Mouse (Mus musculus) lung, postnatal 14 days (tissue): ENCODE measurements at regions not wholly inside any gene's neighbourhood (a gene's known extent, or its start where the extent isn't known, plus 50 kb on each side); places are given as distances from the start of the nearest gene placed in this dataset.

ENCODE experiments used
- DNase-seq: peaks from one replicate; pipeline ENCODE4 v3.0.0; 2021

DNA sequence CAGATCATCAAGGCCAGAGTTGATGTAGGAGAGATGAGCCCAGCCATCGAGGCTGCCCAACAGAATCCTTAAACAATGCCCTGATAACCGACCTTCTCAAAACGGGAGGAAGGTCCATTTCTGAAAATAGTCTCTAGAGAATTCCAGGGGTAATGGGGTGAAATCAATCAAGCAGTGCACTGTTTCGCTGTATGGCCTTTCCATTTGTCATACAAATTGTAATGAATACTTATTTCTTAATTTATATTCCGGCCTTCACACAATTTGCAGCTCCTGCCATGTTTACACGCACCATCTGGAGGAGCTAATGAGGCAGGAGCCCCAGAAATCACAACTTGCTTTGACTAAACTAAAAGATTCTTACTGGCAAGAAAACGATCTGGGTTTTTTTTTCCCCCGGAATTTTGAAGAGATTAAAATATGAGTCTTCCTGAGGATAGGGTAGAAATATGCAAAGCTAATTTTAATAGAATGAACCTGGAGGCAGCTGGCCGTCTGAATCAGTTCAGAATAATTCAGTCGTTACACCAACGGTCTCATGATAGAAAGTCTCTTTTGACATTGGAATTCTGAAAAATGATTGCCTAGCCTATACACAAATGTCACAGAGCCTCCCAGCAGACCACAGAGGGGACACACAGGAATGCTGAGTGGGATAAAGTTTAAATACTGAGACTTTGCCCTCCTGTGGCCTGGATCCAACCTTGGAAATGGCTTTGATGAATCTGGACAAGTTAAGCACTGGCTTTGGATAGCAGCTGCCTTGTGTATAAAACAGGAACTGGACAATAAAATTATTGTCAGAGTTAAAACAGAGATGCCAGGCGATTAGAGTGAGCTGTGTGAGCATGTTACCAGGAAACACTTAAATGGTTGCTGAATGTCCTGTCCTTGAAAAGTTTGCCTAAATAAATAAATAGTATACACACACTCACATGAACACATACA lies 115.0 kb upstream of the Frem1 start:
- peak; percentile 22 for DNase-seq

DNA sequence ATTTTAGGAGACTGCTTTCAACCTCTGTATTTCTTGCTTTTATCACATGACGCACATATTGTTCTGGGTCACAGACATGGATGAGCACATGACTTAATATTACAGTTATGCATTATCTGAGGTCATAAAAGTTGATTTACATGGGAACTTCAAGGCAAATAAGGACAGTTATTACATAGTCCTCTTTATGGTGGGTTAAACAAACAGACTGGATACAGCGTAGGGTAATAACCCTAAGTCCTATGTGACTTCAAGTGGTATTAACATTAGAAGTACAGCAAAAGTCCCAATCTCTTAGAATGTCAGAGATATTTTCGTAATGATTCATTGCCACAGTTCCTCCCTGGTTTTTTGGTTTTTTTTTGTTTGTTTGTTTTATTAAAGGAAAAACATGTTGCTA lies 94.6 kb upstream of the Frem1 start:
- no peak for DNase-seq

DNA sequence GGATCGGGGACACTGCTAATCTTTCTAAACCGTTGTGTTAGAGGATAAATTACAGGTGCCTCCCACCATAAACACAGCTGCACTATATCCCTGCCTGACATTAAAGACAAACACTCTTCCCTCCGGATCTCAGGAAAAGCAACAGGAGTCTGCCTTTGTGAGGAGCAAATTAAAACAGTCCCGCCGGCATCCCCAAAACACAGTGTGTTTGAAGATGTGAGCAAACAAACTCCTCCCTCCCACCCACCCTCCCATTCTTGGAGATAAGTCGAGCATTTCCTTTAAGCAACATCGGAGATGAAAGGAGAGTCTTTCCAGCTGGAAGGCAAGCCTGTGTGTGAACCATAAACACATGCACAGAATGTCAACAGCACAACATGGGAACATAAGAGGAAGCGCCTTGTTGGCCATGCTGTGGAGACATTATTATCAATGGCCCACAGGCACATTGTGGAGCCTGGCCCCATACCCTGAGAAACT lies 93.6 kb upstream of the Frem1 start:
- DNase-seq = no peak

DNA sequence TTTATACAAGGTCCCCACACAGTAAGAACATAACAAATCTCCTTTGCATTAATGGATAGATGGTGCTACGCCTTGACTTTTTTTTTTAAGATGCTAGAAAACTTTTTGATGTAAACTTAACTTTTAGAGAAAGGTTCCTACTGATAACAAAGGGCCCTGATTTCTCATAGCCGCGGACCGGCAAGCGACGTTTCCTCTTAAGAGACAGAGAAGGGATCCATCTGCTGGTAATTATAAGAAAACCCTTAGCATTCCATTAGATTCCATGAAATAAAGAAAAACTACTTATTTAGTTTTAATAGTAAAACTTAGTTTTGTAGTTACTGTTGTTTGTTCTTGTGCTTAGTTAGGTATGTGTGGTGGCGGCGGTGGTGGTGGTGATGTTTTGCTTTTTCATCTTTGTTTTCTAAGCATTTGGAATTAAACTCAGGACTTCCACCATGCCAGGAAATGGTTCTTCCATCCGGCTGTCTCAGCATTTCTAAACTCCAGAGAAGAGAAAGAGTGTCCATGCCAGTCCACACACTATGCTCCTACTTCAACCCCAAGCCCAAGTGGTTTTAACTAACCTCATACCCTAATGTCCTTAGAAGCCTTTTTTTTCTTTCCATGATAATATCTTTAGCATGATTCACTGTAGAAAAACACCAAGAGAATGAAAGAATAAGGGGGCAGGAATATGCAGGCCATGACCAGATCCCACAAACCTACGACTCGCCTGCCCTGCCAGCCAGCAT lies 92.8 kb upstream of the Frem1 start:
- no peak for DNase-seq

DNA sequence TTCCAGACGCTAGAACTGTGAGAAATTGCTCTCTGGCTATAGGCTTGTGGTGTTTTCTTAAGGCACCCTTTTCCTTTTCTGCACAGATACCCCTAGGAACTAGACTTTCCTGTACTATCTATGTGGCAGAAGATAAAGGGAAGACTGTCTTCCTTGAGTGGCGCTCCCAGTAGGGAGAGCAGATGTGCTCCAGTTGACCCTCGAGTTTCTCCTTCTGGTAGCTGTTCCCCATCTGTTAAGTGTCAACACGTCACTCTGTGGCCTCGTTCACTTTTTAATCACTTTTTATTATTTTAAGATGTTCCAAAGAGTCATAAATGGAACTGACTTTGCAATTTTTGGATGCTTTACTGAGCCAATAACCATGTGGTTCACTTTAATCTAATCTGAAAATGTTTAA lies 89.6 kb upstream of the Frem1 start:
- no peak for DNase-seq

DNA sequence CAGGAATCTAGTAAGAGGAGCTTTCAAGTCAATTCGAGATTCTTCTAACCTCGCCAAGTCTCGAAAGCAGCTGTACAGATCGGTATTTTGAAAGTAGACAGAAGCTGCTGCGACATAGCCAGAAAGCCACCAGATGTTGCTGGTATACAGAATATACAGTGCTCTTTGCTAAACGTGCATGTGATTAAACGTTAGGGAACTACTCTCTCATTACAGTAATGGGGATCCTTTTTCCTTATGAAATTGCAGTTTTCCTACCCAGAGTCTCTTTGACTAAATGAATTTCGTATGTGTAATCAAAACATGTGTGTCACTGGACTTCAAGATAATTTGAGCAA lies 70.5 kb upstream of the Frem1 start:
- no peak for DNase-seq

DNA sequence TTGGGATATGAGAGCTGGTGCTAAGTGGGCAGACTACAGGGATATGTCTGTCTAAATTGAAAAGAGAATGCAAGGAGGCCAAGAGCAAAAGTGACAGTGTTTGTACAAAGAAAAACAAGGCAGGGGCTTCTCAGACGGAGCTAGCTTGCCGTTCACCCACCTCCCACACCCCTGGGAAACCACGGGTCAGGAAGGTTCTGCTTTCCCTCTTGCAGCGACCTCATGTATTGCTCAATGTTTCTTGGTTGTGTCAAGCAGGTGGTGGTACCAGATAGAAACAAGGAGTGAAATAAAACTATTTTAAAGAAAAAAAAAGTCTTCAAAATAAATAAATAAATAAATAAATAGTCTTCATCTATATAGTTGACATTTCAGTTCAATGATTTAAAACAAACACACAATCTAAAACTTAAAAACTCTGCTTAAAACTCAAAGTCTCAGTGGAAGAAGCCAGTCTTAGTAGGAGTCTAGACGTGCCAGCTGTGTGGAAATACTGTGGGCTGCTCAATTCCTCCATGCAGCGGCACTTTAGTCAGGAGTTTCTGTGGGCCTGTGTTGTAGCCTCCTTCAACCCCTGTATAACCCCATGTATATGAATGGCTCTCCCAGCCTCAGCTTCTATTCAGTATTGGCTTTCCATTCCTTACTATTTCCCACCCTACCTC lies 70.0 kb upstream of the Frem1 start:
- no peak for DNase-seq

DNA sequence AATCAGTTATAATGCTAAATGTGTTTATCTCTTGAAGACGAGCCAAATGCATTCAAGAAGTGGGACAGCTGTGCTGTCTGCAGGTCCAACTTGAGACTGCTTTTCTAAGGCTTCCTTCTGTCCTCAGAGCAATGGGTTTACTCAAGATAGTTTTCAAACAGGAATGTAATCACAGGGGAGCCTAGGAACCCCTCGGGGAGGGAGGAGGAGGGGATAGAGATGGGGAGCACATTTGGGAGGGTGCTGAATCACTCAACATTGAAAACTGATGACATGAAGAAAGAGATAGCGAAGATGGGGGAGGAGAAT lies 56.5 kb upstream of the Frem1 start:
- no peak for DNase-seq

DNA sequence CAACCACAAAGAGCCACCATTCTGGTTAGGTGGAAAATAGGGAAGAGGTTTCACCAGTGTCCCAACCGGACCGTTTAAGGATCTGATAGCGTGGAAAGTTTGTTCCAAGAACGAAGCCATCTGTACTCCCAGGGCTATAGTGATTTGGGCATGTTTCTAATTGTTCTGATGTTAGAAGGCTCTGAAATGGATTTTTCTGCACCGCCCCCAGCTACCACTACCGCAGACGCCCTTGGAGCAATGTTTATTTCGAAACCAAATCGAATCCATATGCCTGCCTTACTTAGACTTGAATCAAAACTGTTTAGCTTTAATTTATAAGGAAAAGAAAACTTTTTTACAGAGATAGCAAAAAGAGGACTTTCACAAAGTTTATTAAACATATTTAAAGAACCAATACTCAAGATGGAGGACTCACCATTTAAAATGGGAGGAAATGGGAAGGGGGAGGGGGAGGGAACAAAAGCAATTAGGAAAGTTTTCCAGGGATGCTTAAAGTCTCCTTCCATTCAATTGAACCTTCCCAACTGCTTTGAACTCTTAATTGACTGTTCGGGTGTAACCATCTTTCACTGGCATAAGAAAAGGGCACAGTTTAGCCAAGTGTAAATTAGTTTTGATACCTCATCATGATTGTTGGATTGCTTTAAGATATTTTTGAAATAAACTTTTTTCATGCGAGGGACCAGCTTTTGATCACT lies 56.0 kb upstream of the Frem1 start:
- no peak for DNase-seq

DNA sequence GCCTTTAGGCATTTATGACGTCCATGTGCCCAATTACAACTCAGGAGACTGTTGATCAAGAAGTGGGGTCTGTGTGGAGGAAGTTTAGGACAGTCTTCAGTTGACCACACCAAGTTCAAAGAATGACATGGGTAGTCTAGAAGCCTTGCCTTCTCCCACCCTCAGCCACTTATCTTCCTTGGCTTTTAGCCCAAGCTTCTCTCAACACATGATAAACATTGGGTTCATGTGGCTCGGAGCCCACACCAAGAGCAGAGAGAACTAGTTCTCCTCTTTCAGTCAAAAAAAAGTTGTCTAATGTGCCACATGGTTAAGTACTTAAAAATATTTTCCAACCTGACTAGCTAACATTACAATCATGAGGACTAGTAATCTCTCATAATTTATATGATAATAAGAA lies 55.0 kb upstream of the Frem1 start:
- no peak for DNase-seq

DNA sequence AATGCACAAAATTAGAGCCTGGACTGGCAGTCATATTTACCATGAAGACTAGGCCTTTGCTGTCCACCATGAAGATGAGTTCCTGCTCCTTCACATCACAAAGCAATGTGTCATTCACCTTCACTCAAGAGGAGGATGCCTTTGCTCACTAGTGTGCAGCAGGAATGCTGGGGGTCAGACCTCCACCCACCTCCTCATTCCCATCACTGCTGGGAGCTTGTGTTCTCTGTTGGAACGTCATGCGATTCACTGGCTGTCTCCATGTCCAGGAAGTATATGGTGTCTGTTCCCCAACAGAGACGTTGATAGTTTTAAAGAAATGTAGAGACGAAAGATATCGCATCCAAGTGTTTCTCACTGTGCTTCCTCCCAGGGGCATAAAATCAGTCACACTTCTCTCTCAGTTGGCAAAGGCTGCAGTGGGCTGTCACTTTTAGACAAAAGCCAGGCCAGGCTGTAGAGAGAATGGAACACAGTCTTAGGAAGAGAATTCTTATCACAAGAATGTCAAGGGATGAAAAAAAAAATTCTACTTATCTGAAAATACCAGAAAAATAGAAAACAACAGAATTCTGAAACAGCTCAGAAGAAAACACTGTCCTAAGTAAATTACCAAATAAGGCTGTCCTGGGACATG lies 52.0 kb upstream of the Frem1 start:
- DNase-seq = no peak

DNA sequence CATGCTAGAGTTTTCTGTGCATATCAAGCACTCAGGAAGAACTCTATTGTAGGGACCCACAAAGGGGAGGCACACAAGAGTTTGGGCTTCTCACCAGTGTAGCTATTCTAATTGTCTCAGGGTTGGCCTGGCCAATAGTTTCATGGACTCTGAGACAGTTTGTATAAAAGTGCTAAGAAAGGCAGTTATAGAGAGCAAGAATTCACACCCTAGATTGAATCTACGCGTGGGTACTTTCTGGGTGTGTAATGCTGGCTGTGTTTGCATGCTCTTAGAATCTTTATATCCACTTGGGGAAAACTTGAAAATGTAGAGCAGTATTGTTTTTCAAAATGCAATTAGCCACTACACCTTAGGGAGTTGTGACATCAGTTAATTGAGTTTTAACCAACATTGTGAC lies 50.8 kb upstream of the Frem1 start:
- DNase-seq = no peak

DNA sequence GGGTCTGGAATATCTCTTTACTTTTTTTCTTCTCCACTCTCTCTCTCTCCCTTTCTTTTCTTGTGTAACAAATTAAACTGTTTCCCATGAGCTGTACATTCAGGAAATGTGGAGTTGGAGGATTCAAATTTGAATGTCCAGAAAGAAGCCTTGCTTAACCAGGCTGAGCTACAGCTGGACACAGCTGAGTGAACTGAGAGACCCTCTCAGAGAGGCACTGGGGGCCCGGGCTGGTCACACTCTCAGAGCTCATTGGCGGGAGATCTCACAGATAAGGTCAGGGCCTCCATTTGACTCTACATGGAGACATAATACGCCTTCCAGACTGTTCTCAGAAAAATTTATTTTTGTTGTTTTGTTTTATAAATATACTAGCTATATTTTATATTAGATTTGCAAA lies 49.9 kb upstream of the Frem1 start:
- DNase-seq = no peak
